Mouse (Mus musculus) gonadal fat pad, adult 2 months (tissue): Measurements from ENCODE around the gene Rad51b. TPM values are rescaled to one million over a fixed set of nuclear protein-coding genes. Genes with fewer than 3 reads are reported as not detected.

ENCODE experiments used
- DNase-seq: peaks from one replicate; pipeline ENCODE4 v3.0.0-alpha.2; 2012; ENCODE audit warnings: low read depth
- polyA plus RNA-seq: library from polyadenylated mRNA; depleted of rRNA; stranded (reverse); fragments of >200 nt; gene quantifications from 2 replicates; pipeline ENCODE4 v1.2.3, GENCODE M21; 2012

Rad51b gene
- polyA plus RNA-seq, 1 experiment: 0.90 TPM

DNA sequence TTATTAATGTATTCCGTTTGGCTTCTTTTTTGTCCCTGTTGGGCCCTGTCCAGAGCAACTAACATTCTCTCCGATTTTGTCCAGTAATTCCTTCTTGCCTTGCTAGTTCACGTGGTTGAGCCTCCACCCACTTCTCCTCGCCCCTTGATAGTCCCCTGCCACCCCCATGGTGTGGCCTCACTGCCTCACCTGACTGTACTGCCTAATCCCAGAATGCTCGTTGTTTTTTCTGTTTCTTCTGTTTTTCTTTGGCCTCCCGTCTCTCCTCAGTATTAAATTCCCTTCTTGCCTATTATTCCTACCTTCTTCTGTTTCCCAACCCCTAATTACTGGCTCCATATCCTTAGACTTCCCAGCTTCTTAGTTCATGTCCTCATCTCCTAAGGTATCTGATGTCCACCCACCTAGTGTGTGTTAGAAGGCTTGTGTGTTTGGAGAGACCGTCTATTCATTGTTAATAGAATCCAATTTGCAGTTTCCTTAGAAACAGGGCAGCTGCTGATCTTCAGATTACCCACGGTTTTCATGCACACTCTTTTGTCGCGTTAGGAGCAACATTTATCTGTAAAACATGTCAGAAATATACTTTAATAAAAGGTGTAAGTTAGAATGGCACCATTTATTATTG, 233.3 kb downstream of the Rad51b start:
- DNase-seq: no peak

GRCm38 (mm10) chr12:79531809-79532798, 235.0 kb downstream of the Rad51b start:
- no peak for DNase-seq

DNA sequence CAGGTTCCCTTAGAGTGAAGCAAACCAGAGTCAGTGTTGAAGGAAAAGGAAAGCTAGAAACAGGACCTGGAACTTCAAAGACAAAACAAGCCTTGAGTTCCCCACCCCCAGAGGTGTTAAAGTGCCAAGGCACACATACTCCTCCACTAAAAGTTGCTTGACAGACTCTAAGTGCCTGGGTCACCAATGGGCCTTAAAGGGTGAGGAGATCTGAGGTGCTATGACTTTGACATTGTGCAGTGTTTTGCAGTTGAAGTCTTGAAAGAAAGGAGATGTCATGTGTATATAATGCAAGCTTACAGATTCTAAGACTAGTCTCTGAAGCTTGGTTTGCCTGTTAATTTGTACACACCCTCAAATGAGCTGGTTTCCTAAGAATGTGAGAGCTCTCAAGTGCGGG, 237.7 kb downstream of the Rad51b start:
- DNase-seq: no peak

DNA sequence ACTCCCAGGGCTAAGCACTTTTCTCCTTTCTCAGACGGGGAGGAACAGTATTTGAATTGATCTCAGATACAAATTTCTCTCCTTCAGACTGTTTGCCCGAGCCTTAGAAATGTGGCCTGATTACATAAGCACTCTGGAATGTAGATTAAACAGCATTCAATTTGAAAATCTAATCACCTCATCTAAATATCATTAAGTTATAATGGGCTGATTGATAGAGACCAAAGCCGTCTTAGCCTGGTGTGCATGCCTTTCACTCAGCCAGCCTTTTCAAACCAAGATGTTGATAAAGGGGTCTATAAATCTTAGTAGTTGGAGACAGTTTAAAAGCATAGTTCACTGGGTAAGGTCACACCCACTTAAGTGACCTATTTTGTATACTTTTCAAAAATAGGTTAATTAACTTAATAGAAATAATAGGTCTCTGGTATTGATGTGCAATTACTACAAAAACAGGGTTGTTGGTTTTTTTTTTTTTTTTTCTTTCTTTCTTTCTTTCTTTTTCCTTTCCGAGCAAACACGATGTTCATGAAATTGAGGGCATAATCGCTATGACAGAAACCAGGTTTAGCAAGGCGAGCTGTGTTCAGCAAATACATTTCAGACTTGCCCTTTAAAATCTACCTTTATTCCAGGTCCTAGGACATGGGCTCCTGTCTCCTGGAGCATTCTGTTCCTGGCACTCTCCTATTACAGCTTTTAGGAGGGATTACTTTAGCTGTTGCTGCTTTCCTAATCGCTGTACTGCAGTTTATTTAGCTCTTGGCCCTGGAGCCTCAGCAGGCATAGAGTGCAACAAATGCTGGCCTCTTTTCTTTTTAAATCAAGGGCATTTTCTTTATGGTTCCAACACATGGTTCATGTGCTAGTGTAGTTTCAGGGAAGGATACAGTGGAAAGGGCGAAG, 238.7 kb downstream of the Rad51b start:
- no peak for DNase-seq

GRCm38 (mm10) chr12:79540176-79540575, 243.1 kb downstream of the Rad51b start:
- DNase-seq: no peak

- no peak for DNase-seq
Measured at GRCm38 (mm10) chr12:79541581-79541980, 244.5 kb downstream of the Rad51b start.

DNA sequence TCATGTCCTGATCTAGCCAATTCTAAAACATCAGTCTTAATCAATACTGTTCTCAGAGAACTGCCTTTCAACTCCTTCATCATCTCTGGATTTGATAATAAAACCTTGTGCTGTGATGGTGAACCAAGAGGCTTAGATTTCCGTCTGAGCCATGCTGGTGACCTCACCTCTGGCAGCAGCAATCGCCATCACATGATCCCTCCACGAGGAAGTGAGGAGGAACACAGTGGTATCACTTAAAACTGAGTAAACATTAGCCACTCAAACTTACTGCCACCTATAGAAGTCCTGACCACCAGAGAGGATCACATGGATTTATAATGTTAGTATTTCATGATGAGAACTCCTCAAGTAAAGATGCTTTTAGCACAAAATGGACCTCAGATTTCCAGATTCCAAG, 248.0 kb downstream of the Rad51b start:
- no peak for DNase-seq

DNA sequence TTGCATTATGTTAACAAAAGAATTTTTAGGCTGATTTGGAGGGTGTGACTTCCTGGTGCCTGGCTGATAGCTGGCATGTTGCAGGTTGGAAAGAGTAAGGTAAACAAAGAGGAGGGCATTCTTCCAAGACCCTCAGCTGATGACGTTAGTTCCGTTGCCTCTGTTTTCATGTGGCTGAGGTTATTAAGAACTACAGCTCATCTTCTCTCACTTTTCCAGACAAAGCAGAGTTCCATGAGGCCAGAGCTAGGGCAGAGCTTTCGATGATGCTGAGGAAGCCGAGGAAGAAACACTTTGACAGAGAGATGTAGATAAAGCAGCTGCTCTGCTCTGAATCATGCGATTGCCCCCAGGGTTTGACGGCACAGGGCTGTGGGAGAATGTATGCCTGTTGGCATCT, 250.5 kb downstream of the Rad51b start:
- no peak for DNase-seq

DNA sequence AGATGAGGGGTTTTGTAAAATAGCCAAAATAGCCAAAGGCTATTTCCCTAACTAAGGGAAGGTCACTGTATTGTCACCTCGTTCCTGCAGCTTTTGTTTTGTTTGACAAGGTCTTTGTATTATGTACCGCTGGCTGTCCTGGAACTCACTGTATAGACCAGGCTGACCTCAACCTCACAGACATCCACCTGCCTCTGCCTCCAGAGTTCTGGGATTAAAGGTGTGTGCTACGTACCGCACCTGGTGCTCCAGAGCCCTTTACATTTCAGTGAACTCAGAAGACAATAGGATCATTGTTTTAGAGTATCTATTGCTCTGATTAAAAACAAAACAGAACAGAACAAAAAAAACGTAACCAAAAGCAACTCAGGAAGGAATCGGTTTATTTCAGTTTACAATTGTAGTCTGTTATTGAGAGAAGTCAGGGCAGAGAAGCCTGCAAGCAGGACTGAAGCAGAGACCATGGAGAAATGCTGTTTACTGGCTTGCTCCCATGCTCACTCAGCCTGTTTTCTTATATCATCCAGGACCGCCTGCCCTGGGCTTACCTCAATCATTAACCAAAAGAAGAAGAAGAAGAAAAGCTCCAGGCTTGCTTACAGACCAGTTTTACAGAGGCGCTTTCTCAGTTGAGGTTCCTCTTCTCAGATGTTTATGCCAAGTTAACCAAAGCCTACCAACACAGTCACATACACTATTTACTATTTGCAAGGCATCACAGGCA, 251.7 kb downstream of the Rad51b start:
- DNase-seq: no peak

DNA sequence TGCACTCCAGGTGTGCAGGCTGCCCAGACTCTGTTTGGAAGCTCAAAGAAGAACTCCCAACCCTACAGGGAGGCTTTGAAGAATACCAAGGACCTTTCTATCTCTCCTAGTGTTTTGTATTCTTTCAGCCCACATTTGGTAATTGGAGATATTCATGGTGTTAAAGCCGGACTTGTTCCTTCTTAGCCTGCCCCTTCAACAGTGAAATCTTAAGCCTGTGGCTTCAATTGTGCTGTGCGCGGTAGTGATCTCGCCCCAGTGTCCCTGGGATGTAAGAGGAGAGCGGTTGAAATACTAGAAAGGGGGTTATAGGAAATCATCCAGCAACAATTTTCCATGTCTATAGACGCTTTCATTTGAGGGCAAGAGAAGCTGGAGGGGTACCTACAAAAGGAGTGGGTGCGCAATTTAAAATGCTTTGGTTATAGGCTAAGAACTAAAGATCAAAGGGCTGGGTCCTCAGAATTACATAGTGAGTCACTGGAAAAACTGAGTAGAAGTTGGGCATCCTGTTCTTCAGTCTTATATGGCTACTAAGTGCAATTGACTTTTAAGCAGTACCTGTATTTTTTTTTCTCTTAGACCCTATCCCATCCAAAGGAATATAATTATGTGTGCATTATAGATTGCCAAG, 253.1 kb downstream of the Rad51b start:
- DNase-seq: no peak

- no peak for DNase-seq
Measured at GRCm38 (mm10) chr12:79551274-79551673, 254.2 kb downstream of the Rad51b start.

DNA sequence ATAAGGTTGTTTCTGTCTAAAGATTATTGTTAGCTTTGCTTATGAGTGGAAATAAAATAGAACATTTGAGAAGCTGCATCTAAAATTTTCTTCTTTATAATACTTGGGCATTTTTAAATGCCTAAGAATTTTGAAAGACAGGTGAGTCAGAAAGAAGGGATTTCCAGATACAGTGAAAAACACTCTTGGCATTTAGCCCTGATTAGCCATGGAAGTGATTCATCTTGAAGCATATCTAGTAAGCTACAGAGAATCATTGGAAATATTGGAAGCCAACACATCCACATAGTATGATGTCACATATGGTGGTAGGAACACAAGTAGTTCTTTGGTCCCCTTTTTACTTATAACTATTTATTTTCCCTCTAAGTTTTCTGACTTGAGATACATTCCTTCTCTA, 256.0 kb downstream of the Rad51b start:
- DNase-seq: no peak

DNA sequence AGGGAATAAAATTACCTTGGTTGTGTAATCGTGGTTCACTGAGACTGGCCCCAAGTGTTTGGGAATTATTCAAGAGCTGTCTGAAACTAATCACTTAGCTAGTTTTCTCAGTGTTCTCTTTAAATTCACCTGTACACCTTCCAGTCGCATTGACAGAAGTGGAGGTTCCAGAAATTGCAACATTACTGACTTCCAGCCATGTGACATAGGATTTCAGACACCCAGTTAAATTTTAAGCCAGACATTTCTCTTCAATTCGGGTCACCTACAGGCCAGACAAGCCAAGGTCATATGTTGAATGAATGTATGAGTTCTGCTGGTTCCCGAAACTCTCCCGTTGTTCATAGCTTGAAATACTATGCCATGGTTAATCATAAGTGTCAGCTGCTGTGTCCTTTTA, 260.8 kb downstream of the Rad51b start:
- DNase-seq: no peak

DNA sequence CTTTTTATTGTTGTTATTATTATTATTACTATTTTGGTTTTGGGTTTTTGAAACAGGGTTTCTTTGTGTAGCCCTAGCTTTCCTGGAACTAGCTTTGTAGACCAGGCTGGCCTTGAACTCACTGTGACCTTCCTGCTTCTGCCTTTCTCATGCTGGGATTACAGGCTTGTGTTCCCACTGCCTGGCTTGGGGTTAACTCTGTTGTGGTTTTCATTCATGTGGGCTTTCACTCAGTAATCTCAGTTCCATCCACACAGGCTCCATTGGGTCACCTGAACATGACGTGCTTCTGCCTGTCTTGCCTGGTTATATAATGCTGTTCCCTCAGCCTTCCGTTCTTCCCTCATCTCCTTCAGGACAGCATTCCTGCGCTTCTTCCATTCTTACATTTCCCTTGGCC, 261.6 kb downstream of the Rad51b start:
- no peak for DNase-seq

- no peak for DNase-seq
Measured at GRCm38 (mm10) chr12:79559410-79560015, 262.4 kb downstream of the Rad51b start.

DNA sequence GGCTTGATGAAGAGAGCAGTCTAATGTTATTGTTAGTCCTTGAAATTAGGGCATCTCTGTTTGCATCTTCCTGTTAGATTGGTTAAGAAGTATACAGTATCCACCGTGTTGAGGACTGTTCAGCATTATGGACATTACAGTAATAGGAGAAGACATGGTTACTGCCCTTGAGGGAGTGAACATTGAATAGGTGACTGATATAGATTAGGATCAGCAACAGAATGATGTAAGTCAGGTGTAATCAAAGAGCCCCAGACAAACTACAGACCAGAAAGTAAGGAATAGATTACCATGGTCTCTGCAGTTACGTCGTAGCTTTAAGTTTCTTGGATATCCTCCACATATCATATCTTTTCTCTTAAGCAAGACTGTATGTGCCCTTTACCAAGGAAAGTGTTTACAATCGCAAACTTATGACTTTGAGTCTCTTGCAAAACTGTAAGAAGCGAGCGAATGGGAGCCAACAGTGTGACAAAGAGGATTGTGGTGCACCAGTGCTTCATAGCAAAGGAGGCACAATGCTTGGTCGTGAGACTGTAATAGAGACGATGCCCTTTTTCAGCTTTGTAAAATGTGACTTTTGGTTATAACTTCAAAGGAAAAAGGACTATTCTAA, 263.1 kb downstream of the Rad51b start:
- no peak for DNase-seq

DNA sequence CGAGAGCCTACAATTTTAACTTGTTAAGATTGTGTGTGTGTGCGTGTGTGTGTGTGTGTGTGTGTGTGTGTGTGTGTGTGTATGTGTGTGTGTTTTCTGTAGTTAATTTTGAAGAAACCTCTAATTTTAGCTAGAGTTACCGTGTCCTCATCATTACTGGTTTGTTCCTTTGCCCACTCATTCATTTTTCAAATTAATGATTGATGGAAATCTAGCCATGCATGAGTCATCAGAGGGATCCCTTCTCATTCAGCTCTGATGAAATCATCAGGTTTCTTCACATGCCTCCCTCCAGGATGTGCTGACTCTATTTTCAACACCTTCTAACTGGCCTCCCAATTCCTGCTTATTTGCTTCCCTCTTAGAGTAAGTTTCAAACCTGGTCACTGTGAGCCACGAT, 263.8 kb downstream of the Rad51b start:
- no peak for DNase-seq

DNA sequence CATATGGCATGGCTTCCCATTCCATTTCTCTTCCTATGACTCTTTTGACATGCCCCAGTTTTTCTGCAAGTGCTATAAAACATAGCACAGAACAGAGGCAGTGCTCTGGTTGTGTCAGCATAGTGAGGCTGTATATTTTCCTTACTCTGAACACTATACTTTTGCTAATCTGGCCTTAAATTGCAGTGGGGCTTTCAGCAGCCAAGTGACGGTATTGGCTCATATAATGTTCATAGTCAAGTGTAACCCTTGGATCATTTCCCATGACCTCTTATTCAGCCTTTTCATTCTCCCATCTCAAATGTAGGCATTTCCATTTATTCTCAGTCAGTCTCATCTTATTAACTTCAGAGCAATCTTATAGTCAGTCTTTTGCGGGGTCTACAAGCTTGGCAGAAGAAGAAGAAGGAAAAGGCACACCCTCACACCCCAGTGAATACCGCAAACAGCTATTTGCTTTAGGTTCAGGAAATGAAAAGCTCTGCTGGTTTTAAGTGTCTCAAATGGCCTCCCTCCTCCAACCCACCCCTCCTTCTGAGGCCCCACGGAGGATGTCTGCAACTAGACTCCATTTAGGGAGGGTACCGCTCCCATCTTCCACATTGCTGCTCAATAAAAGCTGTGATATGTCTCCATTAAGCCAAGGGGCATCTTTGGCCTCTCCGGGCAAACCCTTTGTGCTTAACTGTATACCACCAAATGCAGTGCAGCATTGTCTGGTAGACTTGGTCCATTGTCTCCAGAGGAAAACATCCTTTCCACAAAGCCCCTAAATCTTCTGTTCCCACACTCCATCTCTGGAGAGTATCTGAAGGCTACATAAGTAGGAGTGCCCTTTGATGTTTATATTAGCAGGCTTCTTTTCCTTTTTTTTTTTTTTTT, 277.3 kb downstream of the Rad51b start:
- DNase-seq: no peak

DNA sequence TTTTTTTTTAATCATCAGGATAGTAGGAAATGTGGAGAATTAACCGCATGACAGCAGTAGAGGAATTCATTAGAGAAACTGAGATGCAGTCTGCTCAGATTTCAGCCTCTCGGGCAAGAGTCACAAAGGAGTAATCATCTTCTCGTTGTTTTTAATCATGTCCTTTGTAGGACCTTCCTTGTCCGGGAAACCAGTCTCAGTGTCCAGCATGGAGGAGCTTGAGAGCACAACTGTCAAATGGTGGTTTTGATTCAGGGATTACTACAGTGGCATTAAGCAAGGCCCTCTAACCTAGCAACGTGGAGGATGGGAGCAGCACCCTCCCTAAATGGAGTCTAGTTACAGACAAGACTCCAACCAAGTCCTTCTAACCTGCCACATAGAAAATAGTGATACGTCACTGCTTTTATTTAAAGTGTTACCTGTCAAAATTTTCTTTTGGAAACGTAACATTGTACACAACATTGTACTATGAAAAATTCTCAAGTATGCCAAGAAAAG, 278.0 kb downstream of the Rad51b start:
- DNase-seq: no peak
